Mouse (Mus musculus): ENCODE data around the gene DXBay18.
"Not testable (repeated sequence)": the region's sequence is repeated elsewhere in the genome, so short reads cannot be mapped to it uniquely, and the experiment has no call there.

Gene DXBay18

DNA sequence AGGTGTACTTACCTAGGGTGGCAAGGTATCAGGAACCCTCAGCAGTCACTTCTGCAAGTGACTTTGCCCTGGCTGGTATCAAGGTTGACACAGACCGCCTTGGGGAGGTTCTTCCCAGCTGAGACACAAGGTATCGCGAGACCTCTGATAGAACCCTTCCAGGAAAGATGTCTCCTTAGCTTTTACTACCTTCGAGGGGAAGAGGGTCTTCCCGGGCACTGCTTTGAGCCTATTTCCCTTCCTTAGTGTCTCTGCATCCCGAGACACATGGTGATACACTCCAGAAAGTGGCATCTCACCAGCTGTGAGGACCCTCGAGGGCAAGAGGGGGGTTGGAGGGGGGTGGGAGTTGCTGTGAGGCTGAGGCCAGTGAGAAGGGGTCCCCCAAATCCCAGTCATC lies at the start of gene DXBay18:
Gene DXBay18, minus strand, starts transcription at position 101 of the 400 bp plus-strand sequence.
- not testable (repeated sequence) for DNase-seq

- peak; percentile 23 for DNase-seq
Observed at GRCm38 (mm10) chrX:73191934-73192333, 42.7 kb upstream of the DXBay18 start, which contains the start of gene Xlr3b. Gene Xlr3b (plus strand): TSS chrX:73192207.

GRCm38 (mm10) chrX:73176889-73177288 lies 27.6 kb upstream of the DXBay18 start, which contains the start of gene Spin2d:
Gene Spin2d (minus strand): TSS chrX:73176989.
- DNase-seq = not testable (repeated sequence)

GRCm38 (mm10) chrX:73148496-73148895 lies 754 bp downstream of the DXBay18 start, which contains the start of gene Xlr5b:
Gene Xlr5b (plus strand): TSS chrX:73148796.
- not testable (repeated sequence) for DNase-seq

DNA sequence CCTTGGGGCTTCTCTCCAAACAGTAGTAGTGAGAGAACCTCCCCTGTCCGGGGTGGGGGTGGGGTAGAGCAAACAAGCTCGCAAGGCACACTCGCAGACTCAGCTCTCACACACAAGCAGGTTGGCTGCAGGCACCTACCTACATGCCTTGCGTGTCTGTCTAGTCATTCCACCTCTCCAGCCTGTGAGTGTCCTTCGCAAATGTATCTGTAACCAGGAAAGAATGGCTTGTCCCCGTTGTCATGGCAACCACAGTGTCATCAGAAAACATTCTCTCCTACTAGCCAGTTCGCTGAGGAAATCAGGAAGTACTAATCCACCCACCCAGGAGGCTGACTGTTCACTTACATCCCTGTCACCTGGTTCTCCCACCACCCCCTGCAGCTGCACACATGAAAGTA lies 6.0 kb downstream of the DXBay18 start:
- not testable (repeated sequence) for DNase-seq

DNA sequence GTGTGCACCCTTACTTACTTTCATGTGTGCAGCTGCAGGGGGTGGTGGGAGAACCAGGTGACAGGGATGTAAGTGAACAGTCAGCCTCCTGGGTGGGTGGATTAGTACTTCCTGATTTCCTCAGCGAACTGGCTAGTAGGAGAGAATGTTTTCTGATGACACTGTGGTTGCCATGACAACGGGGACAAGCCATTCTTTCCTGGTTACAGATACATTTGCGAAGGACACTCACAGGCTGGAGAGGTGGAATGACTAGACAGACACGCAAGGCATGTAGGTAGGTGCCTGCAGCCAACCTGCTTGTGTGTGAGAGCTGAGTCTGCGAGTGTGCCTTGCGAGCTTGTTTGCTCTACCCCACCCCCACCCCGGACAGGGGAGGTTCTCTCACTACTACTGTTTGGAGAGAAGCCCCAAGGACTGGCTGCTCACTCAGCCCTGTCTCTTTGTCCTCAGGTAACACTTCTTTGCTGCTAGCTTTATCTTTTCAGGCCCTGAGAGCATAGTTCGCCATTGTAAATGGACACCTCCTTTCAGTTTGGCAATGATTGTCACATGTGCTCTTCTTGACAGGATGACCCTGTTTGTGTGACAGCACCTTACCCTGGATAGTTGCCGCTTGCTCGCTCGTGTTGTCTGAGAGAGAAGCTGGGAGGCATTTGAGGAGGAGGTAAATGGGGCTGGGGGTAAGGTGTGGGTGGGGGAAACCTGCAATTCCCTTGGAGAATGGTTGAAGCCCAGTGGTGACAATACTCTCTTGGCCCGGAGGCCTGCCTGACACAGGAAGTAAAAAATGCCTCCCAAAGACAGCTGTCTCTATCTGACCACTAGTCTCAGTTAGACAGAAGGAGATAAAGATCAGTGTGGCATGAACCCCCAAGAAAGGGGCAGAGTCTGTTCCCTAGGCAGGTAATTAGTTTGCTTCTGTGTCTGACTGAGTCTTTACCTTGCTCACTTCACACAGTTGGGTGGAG lies 26.1 kb downstream of the DXBay18 start:
- DNase-seq = not testable (repeated sequence)

GRCm38 (mm10) chrX:73116747-73117146 lies 32.5 kb downstream of the DXBay18 start, which contains the start of gene Gm14685:
Gene Gm14685 (plus strand): TSS chrX:73117047.
- DNase-seq = not testable (repeated sequence)

GRCm38 (mm10) chrX:73096941-73097508 lies 52.2 kb downstream of the DXBay18 start, which contains the start of gene Xlr3a:
Gene Xlr3a (minus strand): TSS chrX:73097095.
- not testable (repeated sequence) for DNase-seq
